Mouse (Mus musculus) right cerebral cortex, postnatal 14 days (tissue): ENCODE data around the gene Gsk3b.
"Not testable (repeated sequence)": the region's sequence is repeated elsewhere in the genome, so short reads cannot be mapped to it uniquely, and the experiment has no call there.

Experiments used
- DNase-seq: peaks from one replicate; pipeline ENCODE4 v3.0.0; 2022

Gsk3b gene

GRCm38 (mm10) chr16:38191460-38191859, 102.7 kb downstream of the Gsk3b start:
- no peak for DNase-seq

- no peak for DNase-seq
Observed at GRCm38 (mm10) chr16:38192640-38193039, 103.8 kb downstream of the Gsk3b start.

- peak; percentile 48 for DNase-seq
Observed at GRCm38 (mm10) chr16:38197299-38197698, 108.5 kb downstream of the Gsk3b start.

- no peak for DNase-seq
Observed at GRCm38 (mm10) chr16:38205272-38205671, 116.5 kb downstream of the Gsk3b start.

- DNase-seq, result not testable (repeated sequence)
Observed at GRCm38 (mm10) chr16:38222491-38222890, 133.7 kb downstream of the Gsk3b start.

- DNase-seq, result no peak
Observed at GRCm38 (mm10) chr16:38236936-38237585, 148.3 kb downstream of the Gsk3b start.

- no peak for DNase-seq
Observed at GRCm38 (mm10) chr16:38239729-38240128, 150.9 kb downstream of the Gsk3b start.

- DNase-seq, result no peak
Observed at GRCm38 (mm10) chr16:38240167-38240566, 151.4 kb downstream of the Gsk3b start.

- no peak for DNase-seq
Observed at GRCm38 (mm10) chr16:38244111-38244510, 155.3 kb downstream of the Gsk3b start.

GRCm38 (mm10) chr16:38245379-38245778, 156.6 kb downstream of the Gsk3b start:
- no peak for DNase-seq

- DNase-seq, result no peak
Observed at GRCm38 (mm10) chr16:38245849-38246585, 157.2 kb downstream of the Gsk3b start.

- DNase-seq, result no peak
Observed at GRCm38 (mm10) chr16:38248331-38248961, 159.6 kb downstream of the Gsk3b start.

GRCm38 (mm10) chr16:38250467-38250866, 161.7 kb downstream of the Gsk3b start:
- DNase-seq, result no peak

GRCm38 (mm10) chr16:38254001-38254400, 165.2 kb downstream of the Gsk3b start:
- DNase-seq, result no peak

GRCm38 (mm10) chr16:38255107-38255506, 166.3 kb downstream of the Gsk3b start:
- no peak for DNase-seq

- DNase-seq, result no peak
Observed at GRCm38 (mm10) chr16:38255927-38256326, 167.1 kb downstream of the Gsk3b start.

- DNase-seq, result no peak
Observed at GRCm38 (mm10) chr16:38271601-38272000, 182.8 kb downstream of the Gsk3b start.

GRCm38 (mm10) chr16:38272483-38272882, 183.7 kb downstream of the Gsk3b start:
- no peak for DNase-seq

GRCm38 (mm10) chr16:38274737-38275136, 185.9 kb downstream of the Gsk3b start:
- DNase-seq, result no peak

- DNase-seq, result no peak
Observed at GRCm38 (mm10) chr16:38279794-38280193, 191.0 kb downstream of the Gsk3b start.

- no peak for DNase-seq
Observed at GRCm38 (mm10) chr16:38280951-38281350, 192.2 kb downstream of the Gsk3b start.

- DNase-seq, result no peak
Observed at GRCm38 (mm10) chr16:38282559-38283160, 193.9 kb downstream of the Gsk3b start.

GRCm38 (mm10) chr16:38283300-38283699, 194.5 kb downstream of the Gsk3b start:
- DNase-seq, result no peak

- no peak for DNase-seq
Observed at GRCm38 (mm10) chr16:38285801-38286200, 197.0 kb downstream of the Gsk3b start.
